Mouse (Mus musculus) kidney, adult 2 months (tissue): Measurements from ENCODE around the gene Smad1.

ENCODE experiments used
- CTCF ChIP-seq: fragments of 200-500 bp; conservative IDR thresholded peaks from 2 replicates; pipeline ENCODE4 v1.5.1; 2011; ENCODE audit warnings: low read depth, mild to moderate bottlenecking, control low read depth, low read length, moderate library complexity, mixed read lengths; ENCODE audit not compliant: insufficient read depth, insufficient read length
- POLR2A ChIP-seq: fragments of 200-500 bp; IDR thresholded peaks from one replicate; pipeline ENCODE4 v1.6.1; 2011; ENCODE audit warnings: low read depth, low read length, control low read depth

DNA sequence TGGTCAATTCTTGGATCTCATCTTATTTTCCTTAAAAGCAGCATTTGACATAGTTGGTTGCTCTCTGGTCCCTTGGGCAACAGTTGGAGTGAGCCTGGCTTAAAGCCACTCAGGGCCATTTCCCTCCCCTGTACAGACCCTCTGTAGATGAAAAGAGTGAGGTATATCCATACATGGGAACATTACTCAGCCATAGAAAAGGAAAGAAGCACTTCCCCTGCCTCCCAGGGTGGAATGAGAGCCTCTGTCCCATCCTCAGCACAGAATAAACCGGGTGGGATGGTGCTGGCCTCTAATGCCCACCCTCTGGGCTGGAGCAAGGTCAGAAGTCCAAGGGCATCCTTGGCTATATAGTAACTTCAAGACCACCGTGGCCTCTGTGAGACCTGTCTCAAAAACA lies 1.4 kb upstream of the Smad1 start:
- no peak for TF ChIP-seq POLR2A
- no peak for TF ChIP-seq CTCF
